Mouse (Mus musculus): Measurements from ENCODE around the gene Tnfaip2.

- TF ChIP-seq CTCF (IDR thresholded peaks at IDR 0.05) = no peak
- TF ChIP-seq EP300 (IDR thresholded peaks at IDR 0.05) = no peak
These were observed 48.3 kb upstream of the Tnfaip2 start for GRCm38 (mm10) chr12:111394008-111394407.

Measured in lung, postnatal 0 days (tissue).